Mouse (Mus musculus) megakaryocyte, adult 5-6 weeks (primary cell): ENCODE data around the gene Gm9857. TPM values are rescaled to one million over a fixed set of nuclear protein-coding genes. Genes with fewer than 3 reads are reported as not detected.

ENCODE experiments used
- ATAC-seq: 2 replicates; pipeline ENCODE4 v1.8.0; 2016; ENCODE audit warnings: mild to moderate bottlenecking, inconsistent platforms; ENCODE audit not compliant: poor library complexity, severe bottlenecking
- total RNA-seq, 2 experiments: library from RNA; stranded (forward) in 1 of 2; stranded (reverse) in 1 of 2; fragments of 153-499, 151-499 nt in 1 of 2; fragments of 221-1000, 200-1000 nt in 1 of 2; gene quantifications; 2 replicates each; pipeline versions ENCODE4 v1.2.3 to v1.2.4; 2015 to 2017

Gm9857 gene
- total RNA-seq, 2 experiments from 2014 or later = not detected

- ATAC-seq = no peak
Observed at GRCm38 (mm10) chr3:108926308-108926707, 13.9 kb downstream of the Gm9857 start.

- no peak for ATAC-seq
Observed at GRCm38 (mm10) chr3:108925677-108926076, 14.6 kb downstream of the Gm9857 start.

GRCm38 (mm10) chr3:108921822-108922221, 18.4 kb downstream of the Gm9857 start:
- no peak for ATAC-seq

GRCm38 (mm10) chr3:108920442-108921070, 19.7 kb downstream of the Gm9857 start:
- ATAC-seq = no peak

GRCm38 (mm10) chr3:108918852-108919251, 21.4 kb downstream of the Gm9857 start:
- no peak for ATAC-seq

GRCm38 (mm10) chr3:108917986-108918385, 22.3 kb downstream of the Gm9857 start:
- ATAC-seq = no peak

GRCm38 (mm10) chr3:108916857-108917256, 23.4 kb downstream of the Gm9857 start:
- ATAC-seq = no peak

GRCm38 (mm10) chr3:108915999-108916398, 24.2 kb downstream of the Gm9857 start:
- ATAC-seq = no peak

- ATAC-seq = peak; percentile 95
Observed at GRCm38 (mm10) chr3:108911548-108912413, 28.5 kb downstream of the Gm9857 start, which contains the start of gene Prpf38b. Gene Prpf38b (minus strand): TSS chr3:108911727.

- peak; percentile 64 for ATAC-seq
Observed at GRCm38 (mm10) chr3:108911081-108911547, 29.1 kb downstream of the Gm9857 start.

- ATAC-seq = no peak
Observed at GRCm38 (mm10) chr3:108910303-108911080, 29.8 kb downstream of the Gm9857 start.

GRCm38 (mm10) chr3:108902934-108903333, 37.3 kb downstream of the Gm9857 start:
- ATAC-seq = no peak

GRCm38 (mm10) chr3:108902038-108902437, 38.2 kb downstream of the Gm9857 start:
- ATAC-seq = no peak

GRCm38 (mm10) chr3:108900681-108901080, 39.6 kb downstream of the Gm9857 start:
- no peak for ATAC-seq

GRCm38 (mm10) chr3:108900147-108900546, 40.1 kb downstream of the Gm9857 start:
- peak; percentile 98 for ATAC-seq

- no peak for ATAC-seq
Observed at GRCm38 (mm10) chr3:108898640-108899039, 41.6 kb downstream of the Gm9857 start.

GRCm38 (mm10) chr3:108892914-108893313, 47.3 kb downstream of the Gm9857 start:
- ATAC-seq = no peak

GRCm38 (mm10) chr3:108892080-108892479, 48.2 kb downstream of the Gm9857 start:
- no peak for ATAC-seq
